Mouse (Mus musculus) stomach, embryonic 16.5 days (tissue): ENCODE measurements around the gene Cox10. TPM values are rescaled to one million over a fixed set of nuclear protein-coding genes. Genes with fewer than 3 reads are reported as not detected.

ENCODE experiments used
- ATAC-seq: fragments of 200-750 bp; cut with Nextera tagmentation; 2 replicates; pipeline ENCODE4 v1.8.0; 2017; ENCODE audit warnings: moderate number of reproducible peaks, moderate TSS enrichment; ENCODE audit not compliant: insufficient read depth, low FRiP score
- H3K27ac ChIP-seq: fragments of 300-500 bp; sonication (generic); 2 replicates; pipeline ENCODE4 v1.5.1; 2014; ENCODE audit warnings: low read length
- H3K27me3 ChIP-seq: fragments of 300-500 bp; sonication (generic); 2 replicates; pipeline ENCODE4 v1.6.1; 2014; ENCODE audit warnings: low read length, control low read depth, mixed read lengths; ENCODE audit not compliant: control insufficient read depth, insufficient read depth
- H3K36me3 ChIP-seq: fragments of 300-500 bp; sonication (generic); 2 replicates; pipeline ENCODE4 v1.6.1; 2014; ENCODE audit warnings: low read length; ENCODE audit not compliant: control insufficient read depth, insufficient read depth
- H3K4me1 ChIP-seq: fragments of 300-500 bp; sonication (generic); 2 replicates; pipeline ENCODE4 v1.6.1; 2014; ENCODE audit warnings: low read length, control low read depth, mixed read lengths; ENCODE audit not compliant: control insufficient read depth, insufficient read depth
- H3K4me2 ChIP-seq: fragments of 300-500 bp; sonication (generic); 2 replicates; pipeline ENCODE4 v1.6.1; 2014; ENCODE audit warnings: low read depth, low read length, mixed read lengths
- H3K4me3 ChIP-seq: fragments of 300-500 bp; sonication (generic); replicated peaks from 2 replicates; pipeline ENCODE4 v1.5.1; 2014; ENCODE audit warnings: mild to moderate bottlenecking, low read length
- H3K9ac ChIP-seq: fragments of 300-500 bp; sonication (generic); 2 replicates; pipeline ENCODE4 v1.6.1; 2014; ENCODE audit warnings: low read length
- H3K9me3 ChIP-seq: fragments of 300-500 bp; sonication (generic); replicated peaks from 2 replicates; pipeline ENCODE4 v1.6.1; 2016; ENCODE audit warnings: low read length, control low read depth; ENCODE audit not compliant: control insufficient read depth
- WGBS: fragments of 180-500 bp; shearing (Covaris S2); extraction: QIAGEN DNeasy Blood & Tissue Kit; methylation state at CpG from one replicate; pipeline ENCODE4 v1.1.7; 2014; 5-methylcytosine and 5-hydroxymethylcytosine counted together
- polyA plus RNA-seq: library from polyadenylated mRNA; unstranded; fragments of >200 nt; fragmentation: Nextera tagmentation; extraction: Ambion mirVana; gene quantifications from 2 replicates; pipeline ENCODE4 v1.2.1, GENCODE M21; 2015

Gene Cox10
- polyA plus RNA-seq, 1 experiment from 2014 or later, result 23.7 TPM

- no peak for ATAC-seq
- 81% methylated on average over 8 of the region's 8 CpGs for WGBS
- H3K27me3 ChIP-seq, result no peaks in the 10 kb centered on the region
Observed at GRCm38 (mm10) chr11:64019235-64019634, 60.0 kb downstream of the Cox10 start.

DNA sequence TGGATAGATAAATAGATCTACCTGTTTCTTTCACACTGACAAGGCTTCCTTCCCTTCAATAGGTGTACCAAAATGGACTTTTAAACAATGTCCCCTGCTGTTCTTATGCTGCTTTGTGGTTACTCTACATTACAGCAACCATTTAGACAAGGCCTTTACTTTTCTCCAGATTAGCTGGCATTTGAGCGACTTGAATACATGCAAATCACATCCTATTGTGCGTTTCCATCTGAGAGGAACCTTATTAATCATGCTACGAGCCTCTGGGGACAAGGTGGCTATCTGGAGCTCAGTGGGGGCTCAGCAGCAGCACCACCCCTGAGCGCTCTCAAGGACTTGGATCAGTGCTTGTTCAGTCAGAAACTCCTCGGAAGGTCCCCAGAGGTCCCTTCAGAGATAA lies 61.1 kb downstream of the Cox10 start:
- ATAC-seq, result no peak
- Histone ChIP-seq H3K36me3 (no peaks in the 10 kb centered on the region), H3K9ac (no peak overlapping the region), H3K4me1 (0 out of 2 replicates have a peak, but pooled peaks cover 2% of the 10 kb centered on the region), H3K27me3 (no peaks in the 10 kb centered on the region), H3K9me3 (no peaks in the 10 kb centered on the region), H3K4me3 (no peak overlapping the region), H3K4me2 (no peak overlapping the region), H3K27ac (no peak overlapping the region)
- 84% methylated on average over 5 of the region's 5 CpGs for WGBS

More at GRCm38 (mm10) chr11:64019235-64019634, 60.0 kb downstream of the Cox10 start:
- no peaks in the 10 kb centered on the region for H3K36me3 ChIP-seq
- peaks cover 8% of the 10 kb centered on the region; the same call in 1 of the 2 replicates for H3K4me1 ChIP-seq
- H3K9ac ChIP-seq, result no peak overlapping the region
- H3K4me2 ChIP-seq, result no peak overlapping the region
- no peak overlapping the region for H3K27ac ChIP-seq
- no peaks in the 10 kb centered on the region for H3K9me3 ChIP-seq
- no peak overlapping the region for H3K4me3 ChIP-seq

GRCm38 (mm10) chr11:64015309-64015708 lies 64.0 kb downstream of the Cox10 start:
- H3K4me2 ChIP-seq, result no peak overlapping the region
- no peaks in the 10 kb centered on the region; the same call in 1 of the 2 replicates for H3K4me1 ChIP-seq
- no peaks in the 10 kb centered on the region for H3K36me3 ChIP-seq
- H3K27ac ChIP-seq, result no peak overlapping the region
- no peaks in the 10 kb centered on the region for H3K27me3 ChIP-seq
- no peak overlapping the region for H3K9ac ChIP-seq
- no peak for ATAC-seq
- WGBS, result 81% methylated on average over 6 of the region's 6 CpGs
- H3K4me3 ChIP-seq, result no peak overlapping the region
- no peaks in the 10 kb centered on the region for H3K9me3 ChIP-seq

DNA sequence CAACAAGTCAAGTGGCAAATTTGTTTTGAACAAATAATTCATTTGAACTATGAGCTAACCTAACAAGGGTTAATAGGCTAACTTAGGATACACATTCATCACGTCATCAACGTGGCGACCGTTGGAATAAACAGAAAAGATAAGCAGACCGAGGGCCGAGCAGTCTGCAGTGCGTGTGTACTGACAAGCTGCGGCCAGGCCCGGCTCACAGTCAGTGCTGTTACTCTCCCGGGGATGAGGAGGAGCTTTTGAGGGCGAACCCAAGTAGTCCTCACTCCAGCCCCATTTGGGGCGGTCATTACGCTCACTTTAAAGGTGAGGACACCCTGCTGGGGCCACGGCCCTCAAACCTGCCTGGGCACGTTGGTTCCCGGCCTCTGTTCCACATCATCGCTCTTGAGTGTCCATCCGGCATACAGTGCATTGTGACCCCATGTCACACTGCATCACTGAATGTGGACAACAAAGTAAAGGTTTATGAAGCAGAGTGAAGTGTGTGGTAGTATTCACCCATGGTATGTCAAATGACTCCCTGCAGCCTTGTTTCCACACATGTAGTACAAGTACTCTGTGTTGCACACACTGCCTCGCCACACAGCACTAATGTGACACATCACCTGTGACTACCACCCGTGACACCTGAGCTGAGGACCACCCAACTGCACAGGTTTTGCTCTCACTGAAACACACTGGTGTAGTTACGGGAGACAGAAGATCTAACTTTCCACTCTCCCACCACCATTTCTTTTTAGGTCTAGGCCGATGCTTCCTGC lies 68.4 kb downstream of the Cox10 start:
- Histone ChIP-seq H3K9ac (no peak overlapping the region; the same call in 1 of the 2 replicates), H3K4me1 (no peaks in the 10 kb centered on the region; the same call in 1 of the 2 replicates), H3K4me2 (no peak overlapping the region), H3K27ac (no peak overlapping the region), H3K9me3 (no peaks in the 10 kb centered on the region), H3K27me3 (no peaks in the 10 kb centered on the region), H3K4me3 (no peak overlapping the region), H3K36me3 (no peaks in the 10 kb centered on the region)
- peak; percentile 64; the same call in 1 of the 2 replicates for ATAC-seq
- 49% methylated on average over 22 of the region's 22 CpGs for WGBS

GRCm38 (mm10) chr11:64004152-64004551 lies 75.1 kb downstream of the Cox10 start:
- no peak overlapping the region for H3K4me2 ChIP-seq
- no peak overlapping the region for H3K4me3 ChIP-seq
- 78% methylated on average over 4 of the region's 4 CpGs for WGBS
- no peaks in the 10 kb centered on the region for H3K27me3 ChIP-seq
- no peaks in the 10 kb centered on the region for H3K9me3 ChIP-seq
- H3K9ac ChIP-seq, result no peak overlapping the region
- no peak for ATAC-seq
- peak overlapping the region; percentile 30; the same call in 1 of the 2 replicates for H3K27ac ChIP-seq
- peaks cover 18% of the 10 kb centered on the region for H3K4me1 ChIP-seq
- no peaks in the 10 kb centered on the region for H3K36me3 ChIP-seq

DNA sequence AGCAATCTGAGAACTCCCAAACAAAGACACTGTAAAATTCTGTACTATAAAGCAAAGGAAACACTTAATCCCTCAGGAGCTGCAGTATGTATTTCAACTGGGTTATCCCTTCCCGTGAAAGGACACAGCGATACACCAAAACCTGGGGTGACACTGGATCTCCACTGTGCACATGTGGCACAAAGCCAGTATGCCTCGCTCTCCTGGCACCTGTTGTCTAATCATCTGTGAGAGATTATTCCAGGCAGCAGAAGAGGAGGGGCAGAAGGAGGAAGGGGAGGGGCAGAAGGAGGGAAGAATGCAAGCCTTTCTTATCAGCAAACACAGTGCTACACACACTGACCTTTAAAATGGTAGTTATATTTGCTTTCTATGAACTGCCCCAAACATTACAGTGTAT lies 75.8 kb downstream of the Cox10 start:
- peak; percentile 76; the same call in 1 of the 2 replicates for ATAC-seq
- H3K9ac ChIP-seq, result no peak overlapping the region
- H3K27me3 ChIP-seq, result no peaks in the 10 kb centered on the region
- 50% methylated on average over 3 of the region's 3 CpGs for WGBS
- no peaks in the 10 kb centered on the region for H3K9me3 ChIP-seq
- H3K4me1 ChIP-seq, result peaks cover 18% of the 10 kb centered on the region
- H3K27ac ChIP-seq, result no peak overlapping the region
- no peak overlapping the region for H3K4me2 ChIP-seq
- H3K4me3 ChIP-seq, result no peak overlapping the region
- H3K36me3 ChIP-seq, result no peaks in the 10 kb centered on the region

DNA sequence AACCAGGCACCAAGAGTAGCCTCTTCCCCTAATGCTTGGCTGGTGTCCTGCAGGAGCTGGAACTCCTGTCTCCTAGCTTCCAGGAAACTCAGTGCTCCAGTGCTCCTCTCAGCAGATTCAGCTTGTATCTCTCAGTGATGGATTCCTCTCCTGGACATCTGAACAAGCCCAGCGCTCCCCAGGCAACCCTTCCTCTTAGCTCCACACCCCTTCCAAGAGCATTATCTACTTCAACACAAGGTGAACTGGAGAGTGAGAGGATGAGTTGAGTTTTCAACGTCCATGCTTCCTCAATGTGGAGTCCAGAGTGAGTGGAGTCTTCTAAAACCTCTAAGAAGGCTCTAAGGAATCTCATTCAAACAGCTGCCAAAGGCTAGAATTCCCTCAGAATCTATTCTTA lies 76.6 kb downstream of the Cox10 start:
- Histone ChIP-seq H3K27me3 (no peaks in the 10 kb centered on the region), H3K9ac (no peak overlapping the region), H3K36me3 (no peaks in the 10 kb centered on the region), H3K4me1 (peaks cover 18% of the 10 kb centered on the region), H3K4me2 (no peak overlapping the region), H3K27ac (no peak overlapping the region), H3K4me3 (no peak overlapping the region), H3K9me3 (no peaks in the 10 kb centered on the region)
- 68% methylated on average over 2 of the region's 2 CpGs for WGBS
- no peak for ATAC-seq

DNA sequence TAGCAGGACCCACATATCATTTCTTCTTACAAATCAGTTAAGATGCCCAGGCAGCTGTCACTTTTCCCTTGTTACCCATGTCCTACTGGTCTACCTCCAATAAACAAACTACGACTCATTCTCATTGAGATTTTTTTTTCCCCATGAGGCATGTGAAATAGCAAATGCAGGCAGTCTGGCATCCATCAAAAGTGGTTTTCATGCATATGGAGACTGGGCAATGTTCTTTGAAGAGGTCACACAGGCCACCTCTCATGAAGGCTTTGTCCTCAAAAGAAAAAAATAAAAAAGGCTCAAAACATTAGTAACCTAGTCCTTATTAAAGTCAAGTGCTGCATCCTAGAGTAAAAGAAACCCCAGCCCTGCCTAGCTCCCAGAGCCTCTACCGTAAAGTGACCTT lies 78.2 kb downstream of the Cox10 start:
- Histone ChIP-seq H3K27ac (no peak overlapping the region), H3K4me3 (no peak overlapping the region), H3K4me1 (peaks cover 18% of the 10 kb centered on the region), H3K4me2 (no peak overlapping the region), H3K9me3 (no peaks in the 10 kb centered on the region), H3K27me3 (no peaks in the 10 kb centered on the region), H3K36me3 (no peaks in the 10 kb centered on the region), H3K9ac (no peak overlapping the region)
- no peak for ATAC-seq
- WGBS, result 53% methylated on average over 2 of the region's 2 CpGs

DNA sequence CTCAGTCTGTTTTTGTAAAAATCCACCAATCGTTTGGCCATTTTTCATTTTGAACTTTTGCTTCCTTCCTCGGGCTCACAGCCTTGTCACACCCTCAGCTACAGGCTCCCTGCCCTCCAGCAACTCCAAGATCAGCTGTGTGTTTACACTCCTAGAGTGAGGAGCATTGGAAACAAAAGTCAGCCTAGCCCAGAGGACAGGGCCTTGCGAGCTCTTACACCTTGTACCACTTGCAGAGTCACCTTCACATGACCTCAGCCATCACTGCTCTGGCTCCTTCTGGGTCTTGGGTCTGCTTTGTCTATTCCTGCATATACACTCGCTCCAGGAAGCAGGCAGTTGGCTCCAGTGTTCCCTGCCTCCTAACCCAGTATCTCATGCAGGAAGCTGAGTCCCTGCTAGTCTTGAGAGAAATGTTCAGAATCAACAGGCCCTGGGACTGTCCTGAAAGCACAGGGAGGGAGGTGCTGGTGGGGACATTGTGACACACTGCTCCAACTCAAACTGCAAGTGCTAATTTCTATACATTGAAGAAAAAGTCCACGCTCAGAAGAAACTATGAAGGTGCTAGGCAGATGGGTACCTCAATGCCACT lies 79.0 kb downstream of the Cox10 start:
- WGBS, result 40% methylated on average over 5 of the region's 5 CpGs
- peak; percentile 73; the same call in 1 of the 2 replicates for ATAC-seq
- no peak overlapping the region for H3K4me2 ChIP-seq
- H3K4me3 ChIP-seq, result no peak overlapping the region
- H3K27ac ChIP-seq, result peak overlapping the region; percentile 61
- no peaks in the 10 kb centered on the region for H3K9me3 ChIP-seq
- no peaks in the 10 kb centered on the region for H3K36me3 ChIP-seq
- peaks cover 18% of the 10 kb centered on the region for H3K4me1 ChIP-seq
- H3K9ac ChIP-seq, result no peak overlapping the region
- H3K27me3 ChIP-seq, result no peaks in the 10 kb centered on the region
